Mouse (Mus musculus) embryonic facial prominence, embryonic 12.5 days (tissue): ENCODE measurements at regions not wholly inside any gene's neighbourhood (a gene's known extent, or its start where the extent isn't known, plus 50 kb on each side); places are given as distances from the start of the nearest gene placed in this dataset.

Source experiments
- ATAC-seq: fragments of 200-750 bp; cut with Nextera tagmentation; 2 replicates; pipeline ENCODE4 v1.8.0; 2017; ENCODE audit not compliant: insufficient number of reproducible peaks, insufficient read depth, low FRiP score, low TSS enrichment
- H3K27ac ChIP-seq: fragments of 300-500 bp; sonication (generic); 2 replicates; pipeline ENCODE4 v1.5.1; 2016; ENCODE audit warnings: mild to moderate bottlenecking
- H3K27me3 ChIP-seq: fragments of 300-500 bp; sonication (generic); 2 replicates; pipeline ENCODE4 v1.6.1; 2016; ENCODE audit warnings: mild to moderate bottlenecking, moderate library complexity
- H3K36me3 ChIP-seq: fragments of 300-500 bp; sonication (generic); 2 replicates; pipeline ENCODE4 v1.6.1; 2016; ENCODE audit warnings: mild to moderate bottlenecking
- H3K4me1 ChIP-seq: fragments of 300-500 bp; sonication (generic); 2 replicates; pipeline ENCODE4 v1.6.1; 2016
- H3K4me2 ChIP-seq: fragments of 300-500 bp; sonication (generic); replicated peaks from 2 replicates; pipeline ENCODE4 v1.6.1; 2016; ENCODE audit warnings: mild to moderate bottlenecking, moderate library complexity
- H3K4me3 ChIP-seq: fragments of 300-500 bp; sonication (generic); 2 replicates; pipeline ENCODE4 v1.5.1; 2016; ENCODE audit warnings: mild to moderate bottlenecking
- H3K9ac ChIP-seq: fragments of 300-500 bp; sonication (generic); 2 replicates; pipeline ENCODE4 v1.6.1; 2016; ENCODE audit warnings: mild to moderate bottlenecking, moderate library complexity
- H3K9me3 ChIP-seq: fragments of 300-500 bp; sonication (generic); 2 replicates; pipeline ENCODE4 v1.6.1; 2016; ENCODE audit warnings: mild to moderate bottlenecking, moderate library complexity
- WGBS: fragments of 180-500 bp; shearing (Covaris S2); methylation state at CpG from one replicate; pipeline ENCODE4 v1.1.7; 2016; 5-methylcytosine and 5-hydroxymethylcytosine counted together

DNA sequence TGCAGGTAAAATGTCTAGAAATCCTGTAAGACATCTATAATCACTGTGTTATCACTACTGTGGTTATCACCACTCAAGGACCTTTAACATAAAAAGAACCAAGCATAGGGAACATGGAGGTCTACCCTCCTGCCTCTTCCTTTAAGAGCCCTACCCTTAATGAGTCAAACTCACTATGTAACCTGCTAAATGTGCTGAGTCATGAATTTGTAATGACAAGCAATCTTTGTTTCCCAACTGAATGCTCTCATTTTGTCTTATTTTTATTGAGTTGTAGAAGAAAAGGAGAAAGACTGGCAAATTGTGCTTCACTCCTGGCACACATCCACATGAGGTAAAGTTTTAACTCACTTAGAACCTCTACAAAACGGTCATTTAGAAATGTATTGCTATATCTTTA is 301.8 kb upstream of the Rnf219 start:
- Histone ChIP-seq H3K27ac (no peak overlapping the region), H3K27me3 (no peaks in the 10 kb centered on the region), H3K4me1 (no peaks in the 10 kb centered on the region), H3K36me3 (no peaks in the 10 kb centered on the region), H3K4me3 (no peak overlapping the region), H3K9ac (no peak overlapping the region), H3K4me2 (no peak overlapping the region), H3K9me3 (no peaks in the 10 kb centered on the region)
- no peak for ATAC-seq
- WGBS, result 69% methylated on average over 1 of the region's 1 CpGs

DNA sequence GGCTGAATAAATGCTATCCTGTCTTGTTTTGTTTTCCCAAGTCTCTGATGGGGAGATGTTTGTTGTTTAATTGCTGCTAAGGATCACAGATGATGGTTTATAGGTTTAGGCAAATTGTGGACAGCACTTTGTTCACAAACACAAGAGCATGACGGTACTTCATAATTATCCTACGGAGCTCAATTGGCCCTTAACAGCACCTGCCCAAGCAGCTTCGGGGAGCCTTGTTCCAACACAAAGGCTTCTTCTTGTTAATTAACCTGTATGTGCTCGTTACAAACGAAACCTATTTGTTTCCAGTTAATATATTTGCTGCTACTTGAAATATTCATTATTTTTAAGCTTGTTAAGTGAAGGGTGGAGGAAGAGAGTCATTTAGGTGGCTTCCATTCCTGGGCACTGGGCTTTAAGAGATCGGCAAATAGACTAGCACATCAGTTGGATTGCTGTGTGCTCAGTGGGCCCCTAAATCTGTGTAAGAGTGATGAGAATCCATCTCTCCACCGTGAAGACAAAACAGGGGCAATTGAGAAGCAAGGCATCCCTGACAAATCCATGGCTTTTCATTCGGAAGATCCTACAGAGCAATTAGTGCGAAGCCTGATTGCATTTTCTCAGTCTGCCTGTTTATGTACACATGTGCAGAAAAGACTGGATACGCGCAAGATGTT is 299.6 kb upstream of the Rnf219 start:
- Histone ChIP-seq H3K27me3 (no peaks in the 10 kb centered on the region), H3K4me1 (no peaks in the 10 kb centered on the region), H3K4me2 (no peak overlapping the region), H3K27ac (no peak overlapping the region), H3K4me3 (no peak overlapping the region), H3K9ac (no peak overlapping the region), H3K9me3 (no peaks in the 10 kb centered on the region), H3K36me3 (no peaks in the 10 kb centered on the region)
- ATAC-seq, result no peak
- 75% methylated on average over 11 of the region's 11 CpGs for WGBS

- Histone ChIP-seq H3K9me3 (no peaks in the 10 kb centered on the region), H3K4me2 (no peak overlapping the region), H3K27me3 (no peaks in the 10 kb centered on the region), H3K27ac (no peak overlapping the region), H3K4me1 (no peaks in the 10 kb centered on the region), H3K36me3 (no peaks in the 10 kb centered on the region), H3K4me3 (no peak overlapping the region), H3K9ac (no peak overlapping the region)
- 89% methylated on average over 4 of the region's 4 CpGs for WGBS
- no peak for ATAC-seq
Observed at GRCm38 (mm10) chr14:104819106-104819505, 296.7 kb upstream of the Rnf219 start.

DNA sequence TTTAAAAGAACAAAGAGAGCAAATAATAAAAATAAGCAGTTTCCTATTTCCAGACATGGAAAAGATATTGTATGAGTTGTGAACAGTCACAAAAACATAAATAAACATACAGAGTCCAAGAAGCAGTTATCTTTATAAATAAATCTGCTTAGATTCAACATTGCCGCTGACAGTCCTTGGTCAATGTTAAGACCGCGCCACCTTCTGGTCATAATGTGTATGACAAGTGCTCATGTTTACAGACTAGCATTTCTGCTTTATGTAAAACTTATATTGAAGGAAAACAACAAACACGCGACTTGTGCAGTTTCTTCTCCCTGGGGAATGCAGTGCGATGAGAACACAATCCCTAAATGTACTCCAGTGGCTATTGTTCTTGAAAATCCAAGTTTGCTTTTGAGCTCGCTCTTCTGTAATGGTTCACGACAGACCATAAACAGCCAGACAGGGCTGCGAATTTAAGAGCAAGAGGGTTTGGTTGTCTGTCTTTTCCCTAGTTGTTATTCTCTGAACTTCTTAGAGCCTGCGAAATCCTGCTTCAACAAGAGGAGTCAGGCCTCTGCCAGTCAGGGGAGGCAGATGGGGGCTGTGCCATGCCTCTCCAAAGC is 291.6 kb upstream of the Rnf219 start:
- H3K9me3 ChIP-seq, result no peaks in the 10 kb centered on the region
- ATAC-seq, result no peak
- H3K4me2 ChIP-seq, result no peak overlapping the region
- no peaks in the 10 kb centered on the region for H3K4me1 ChIP-seq
- no peak overlapping the region for H3K4me3 ChIP-seq
- no peaks in the 10 kb centered on the region for H3K27me3 ChIP-seq
- H3K36me3 ChIP-seq, result no peaks in the 10 kb centered on the region
- 32% methylated on average over 10 of the region's 10 CpGs for WGBS
- H3K9ac ChIP-seq, result no peak overlapping the region
- no peak overlapping the region for H3K27ac ChIP-seq

- Histone ChIP-seq H3K9me3 (no peaks in the 10 kb centered on the region), H3K36me3 (no peaks in the 10 kb centered on the region), H3K9ac (no peak overlapping the region), H3K27ac (no peak overlapping the region), H3K4me2 (no peak overlapping the region), H3K27me3 (no peaks in the 10 kb centered on the region), H3K4me1 (no peaks in the 10 kb centered on the region), H3K4me3 (no peak overlapping the region)
- WGBS, result 73% methylated on average over 4 of the region's 4 CpGs
- no peak for ATAC-seq
Observed at GRCm38 (mm10) chr14:104812006-104812405, 289.6 kb upstream of the Rnf219 start.

DNA sequence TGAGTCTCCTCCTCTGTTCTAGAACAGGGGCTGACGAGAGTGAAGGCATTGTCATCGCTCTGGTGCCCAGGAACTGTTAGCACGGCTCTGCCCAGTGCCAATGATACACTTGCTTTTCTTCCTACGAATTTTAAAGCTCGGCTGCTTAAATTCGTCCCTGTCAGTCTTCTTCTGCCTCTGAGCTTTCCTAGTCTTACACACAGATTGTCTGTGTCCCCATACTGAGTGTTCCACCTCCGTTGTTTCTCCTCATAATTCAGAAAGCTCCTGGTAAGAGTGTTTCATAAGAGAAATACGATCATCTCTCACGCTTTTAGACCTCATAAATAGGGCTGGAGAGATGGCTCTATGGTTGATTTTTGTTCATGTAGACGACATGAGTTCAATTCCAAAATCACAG is 282.9 kb upstream of the Rnf219 start:
- Histone ChIP-seq H3K4me2 (no peak overlapping the region), H3K4me3 (no peak overlapping the region), H3K27ac (no peak overlapping the region), H3K9me3 (no peaks in the 10 kb centered on the region), H3K36me3 (no peaks in the 10 kb centered on the region), H3K4me1 (no peaks in the 10 kb centered on the region), H3K9ac (no peak overlapping the region), H3K27me3 (no peaks in the 10 kb centered on the region)
- ATAC-seq, result no peak
- 91% methylated on average over 10 of the region's 10 CpGs for WGBS

GRCm38 (mm10) chr14:104796348-104796965 is 274.0 kb upstream of the Rnf219 start:
- H3K9me3 ChIP-seq, result no peaks in the 10 kb centered on the region
- no peaks in the 10 kb centered on the region for H3K27me3 ChIP-seq
- WGBS, result 57% methylated on average over 17 of the region's 17 CpGs
- H3K4me1 ChIP-seq, result no peaks in the 10 kb centered on the region
- no peaks in the 10 kb centered on the region for H3K36me3 ChIP-seq
- ATAC-seq, result no peak
- H3K4me3 ChIP-seq, result no peak overlapping the region
- no peak overlapping the region for H3K4me2 ChIP-seq
- H3K27ac ChIP-seq, result no peak overlapping the region
- no peak overlapping the region for H3K9ac ChIP-seq

- no peaks in the 10 kb centered on the region for H3K36me3 ChIP-seq
- H3K9ac ChIP-seq, result no peak overlapping the region
- no peak for ATAC-seq
- WGBS, result 13% methylated on average over 3 of the region's 3 CpGs
- no peak overlapping the region for H3K4me3 ChIP-seq
- H3K4me2 ChIP-seq, result no peak overlapping the region
- H3K9me3 ChIP-seq, result no peaks in the 10 kb centered on the region
- H3K27me3 ChIP-seq, result no peaks in the 10 kb centered on the region
- H3K27ac ChIP-seq, result no peak overlapping the region
- peaks cover 15% of the 10 kb centered on the region for H3K4me1 ChIP-seq
Observed at GRCm38 (mm10) chr14:104789346-104789745, 266.9 kb upstream of the Rnf219 start.

- no peak overlapping the region for H3K4me2 ChIP-seq
- no peak overlapping the region for H3K9ac ChIP-seq
- ATAC-seq, result 0 out of 2 replicates have a peak, but pooled peaks have one; percentile 12
- H3K27ac ChIP-seq, result no peak overlapping the region
- H3K9me3 ChIP-seq, result no peaks in the 10 kb centered on the region
- no peaks in the 10 kb centered on the region for H3K27me3 ChIP-seq
- 63% methylated on average over 12 of the region's 12 CpGs for WGBS
- no peak overlapping the region for H3K4me3 ChIP-seq
- H3K36me3 ChIP-seq, result no peaks in the 10 kb centered on the region
- H3K4me1 ChIP-seq, result peaks cover 15% of the 10 kb centered on the region
Observed at GRCm38 (mm10) chr14:104785066-104785465, 262.6 kb upstream of the Rnf219 start.

GRCm38 (mm10) chr14:104769938-104770337 is 247.5 kb upstream of the Rnf219 start:
- Histone ChIP-seq H3K27ac (no peak overlapping the region), H3K27me3 (no peaks in the 10 kb centered on the region), H3K4me2 (no peak overlapping the region), H3K9me3 (no peaks in the 10 kb centered on the region), H3K4me3 (no peak overlapping the region), H3K9ac (no peak overlapping the region), H3K4me1 (no peaks in the 10 kb centered on the region), H3K36me3 (no peaks in the 10 kb centered on the region)
- no peak for ATAC-seq
- WGBS, result 41% methylated on average over 4 of the region's 4 CpGs

DNA sequence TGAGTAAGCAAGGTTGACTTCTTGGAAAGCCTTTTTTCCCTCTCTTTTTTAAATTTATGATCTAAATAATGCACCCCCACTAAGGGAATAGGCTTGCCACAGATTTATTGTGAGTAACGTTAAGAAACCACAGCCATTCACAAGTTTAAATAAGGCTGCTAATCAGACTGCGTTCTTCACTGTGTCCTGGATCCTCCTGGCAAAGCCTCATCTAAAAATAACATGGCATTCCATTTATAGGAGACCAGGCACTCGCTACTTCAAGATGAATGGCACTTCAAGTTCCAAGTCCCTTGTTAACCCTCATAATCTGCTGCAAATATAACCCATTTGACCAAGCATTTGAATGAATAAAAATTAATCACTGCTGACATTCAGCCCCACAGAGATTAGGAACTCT is 211.8 kb upstream of the Rnf219 start:
- no peak for ATAC-seq
- no peaks in the 10 kb centered on the region for H3K27me3 ChIP-seq
- no peak overlapping the region for H3K9ac ChIP-seq
- H3K4me1 ChIP-seq, result no peaks in the 10 kb centered on the region
- H3K36me3 ChIP-seq, result no peaks in the 10 kb centered on the region
- WGBS, result 71% methylated on average over 3 of the region's 3 CpGs
- H3K4me3 ChIP-seq, result no peak overlapping the region
- no peak overlapping the region for H3K27ac ChIP-seq
- no peak overlapping the region for H3K4me2 ChIP-seq
- H3K9me3 ChIP-seq, result no peaks in the 10 kb centered on the region

DNA sequence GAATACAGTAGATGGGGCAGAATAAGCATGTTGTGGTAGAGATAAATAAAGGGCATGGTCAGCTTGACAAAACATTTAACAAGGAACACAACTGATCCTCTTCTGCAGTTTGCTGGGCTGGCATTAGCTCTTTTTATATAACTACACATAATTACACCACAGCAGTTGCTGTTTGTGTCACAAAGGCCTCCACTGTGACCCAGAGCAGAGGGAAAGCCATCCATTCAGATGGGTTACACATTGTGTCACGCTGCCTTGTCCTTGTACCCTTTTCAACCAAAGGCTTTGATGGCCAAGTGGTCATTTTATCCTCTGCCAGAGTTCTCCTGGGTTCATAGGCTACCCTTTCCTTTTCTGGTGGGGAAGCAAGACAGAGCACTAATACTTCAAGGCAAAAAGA is 209.6 kb upstream of the Rnf219 start:
- H3K9ac ChIP-seq, result no peak overlapping the region
- no peak overlapping the region for H3K4me3 ChIP-seq
- no peaks in the 10 kb centered on the region for H3K9me3 ChIP-seq
- no peaks in the 10 kb centered on the region for H3K4me1 ChIP-seq
- ATAC-seq, result no peak
- H3K27me3 ChIP-seq, result no peaks in the 10 kb centered on the region
- no peak overlapping the region for H3K27ac ChIP-seq
- WGBS, result 33% methylated on average over 1 of the region's 1 CpGs
- H3K36me3 ChIP-seq, result no peaks in the 10 kb centered on the region
- no peak overlapping the region for H3K4me2 ChIP-seq
